In the genomic region with DNA sequence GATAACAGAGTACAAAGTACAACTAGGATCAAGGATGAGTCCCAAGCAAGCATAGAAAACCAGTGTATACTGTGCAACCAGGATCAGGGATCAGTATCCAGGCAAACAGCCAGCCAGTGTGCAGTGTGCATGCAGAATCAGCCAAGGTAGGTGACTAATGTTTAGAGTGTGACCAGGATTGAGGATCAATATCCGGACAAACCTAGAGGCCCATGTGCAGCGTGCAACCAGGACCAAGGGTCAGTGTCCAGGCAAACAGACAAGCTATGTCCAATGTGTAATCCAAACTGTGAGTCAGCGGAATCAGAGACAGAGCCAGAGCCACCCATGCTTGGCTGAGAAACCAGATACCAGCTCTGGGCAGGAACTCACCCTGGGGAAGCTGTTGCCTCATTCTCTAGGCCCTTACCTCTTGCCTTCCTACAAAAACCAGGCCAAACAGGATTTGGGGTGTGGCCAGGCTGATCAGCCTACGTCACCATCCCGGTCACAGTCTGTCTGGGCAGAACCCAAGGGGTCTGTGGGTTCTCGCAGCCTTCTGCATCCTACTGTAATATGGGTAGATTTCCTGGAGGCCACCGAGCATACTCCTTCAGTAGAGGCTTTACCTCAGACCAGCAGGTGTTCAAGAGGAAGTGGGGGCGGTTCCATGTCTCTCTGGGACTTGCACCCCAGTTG, we compare ENCODE assay signal across 8 mouse cellular contexts. TPM values are rescaled to one million over a fixed set of nuclear protein-coding genes. Genes with fewer than 3 reads are reported as not detected.
DNase-seq lines count a peak whose midpoint lies in the region; ATAC-seq and TF ChIP-seq lines count a peak whose summit lies in the region.

No protein-coding gene starts in this region.

- peak; percentile 50 for ATAC-seq in CD4-positive, CD25-positive, alpha-beta regulatory T cell, adult 4 months
- ATAC-seq in stomach, embryonic 15.5 days (ENCODE audit: insufficient read depth, low FRiP score, low read depth) = peak; percentile 48
- no peak for ATAC-seq in forebrain, embryonic 13.5 days
- ATAC-seq in erythroid progenitor cell, adult 5-6 weeks (replicated peaks; ENCODE audit: low FRiP score, poor library complexity, severe bottlenecking) = no peak; the same call in 1 of the 2 replicates

- WGBS in liver, adult 2 months = 23% methylated on average over 8 of the region's 8 CpGs
- 71% methylated on average over 8 of the region's 8 CpGs for WGBS in stomach, embryonic 15.5 days
- 90% methylated on average over 8 of the region's 8 CpGs for WGBS in forebrain, embryonic 13.5 days

- H3K27me3 ChIP-seq in liver, adult 2 months (ENCODE audit: control insufficient read depth, insufficient read depth, low read length) = no peaks in the 10 kb centered on the region
- H3K27me3 ChIP-seq in stomach, embryonic 15.5 days (replicated peaks) = no peaks in the 10 kb centered on the region
- H3K27me3 ChIP-seq in forebrain, embryonic 13.5 days = no peaks in the 10 kb centered on the region

- H3K36me3 ChIP-seq in liver, adult 2 months (ENCODE audit: control insufficient read depth, insufficient read depth, low read length) = no peaks in the 10 kb centered on the region
- H3K36me3 ChIP-seq in stomach, embryonic 15.5 days = no peaks in the 10 kb centered on the region
- no peaks in the 10 kb centered on the region for H3K36me3 ChIP-seq in forebrain, embryonic 13.5 days (ENCODE audit: poor library complexity, severe bottlenecking)

- no peak overlapping the region for H3K4me2 ChIP-seq in stomach, embryonic 15.5 days
- H3K4me2 ChIP-seq in forebrain, embryonic 13.5 days = no peak overlapping the region

- peak; percentile 45 for DNase-seq in brain, adult 2 months (ENCODE audit: low read depth, low spot score)
- peak; percentile 47 to 58 for DNase-seq in heart, postnatal 36 days
- peak; percentile 100 for DNase-seq in liver, adult 2 months (ENCODE audit: extremely low read depth, low read depth, low spot score)
- no peak for DNase-seq in layer of hippocampus, postnatal 10 days (ENCODE audit: low spot score in 2 of 2)

- peak overlapping the region; percentile 3; the same call in 1 of the 2 replicates for H3K9ac ChIP-seq in liver, adult 2 months (ENCODE audit: low read depth, low read length)
- H3K9ac ChIP-seq in stomach, embryonic 15.5 days = no peak overlapping the region
- H3K9ac ChIP-seq in forebrain, embryonic 13.5 days = no peak overlapping the region

- TF ChIP-seq POLR2A in liver, adult 2 months (IDR thresholded peaks at IDR 0.05; ENCODE audit: extremely low read depth, insufficient read depth, low read length) = no peak

- no peak for TF ChIP-seq CTCF in liver, adult 2 months (IDR thresholded peaks at IDR 0.05; ENCODE audit: low read depth, low read length)

- H3K9me3 ChIP-seq in stomach, embryonic 15.5 days = no peaks in the 10 kb centered on the region
- H3K9me3 ChIP-seq in forebrain, embryonic 13.5 days (replicated peaks) = no peaks in the 10 kb centered on the region

- H3K4me3 ChIP-seq in liver, adult 2 months (ENCODE audit: insufficient read depth, low read depth, low read length) = no peak overlapping the region
- no peak overlapping the region for H3K4me3 ChIP-seq in stomach, embryonic 15.5 days (replicated peaks)
- no peak overlapping the region for H3K4me3 ChIP-seq in forebrain, embryonic 13.5 days

- intact Hi-C loops in heart, postnatal 36 days (cut with DNase I) = loop anchor here (2.0 kb wide), 1 partner anchor 17 kb away; no protein-coding TSS in a partner anchor

- peak overlapping the region; percentile 83 for H3K27ac ChIP-seq in liver, adult 2 months (replicated peaks; ENCODE audit: insufficient read depth, low read depth, low read length)
- peak overlapping the region; percentile 68 for H3K27ac ChIP-seq in stomach, embryonic 15.5 days
- H3K27ac ChIP-seq in forebrain, embryonic 13.5 days = no peak overlapping the region

- no peaks in the 10 kb centered on the region for H3K79me2 ChIP-seq in liver, adult 2 months (ENCODE audit: control insufficient read depth, insufficient read depth, low read length)

- H3K4me1 ChIP-seq in liver, adult 2 months (ENCODE audit: control insufficient read depth, insufficient read depth, low read length) = peaks cover 12% of the 10 kb centered on the region
- peaks cover 25% of the 10 kb centered on the region; the same call in 1 of the 2 replicates for H3K4me1 ChIP-seq in stomach, embryonic 15.5 days
- peaks cover 9% of the 10 kb centered on the region for H3K4me1 ChIP-seq in forebrain, embryonic 13.5 days

RNA-seq across cellular contexts. Expression of gene Irf2bp2, which starts 20.4 kb away (rescaled TPM):
- 10 to 100 TPM; 15.5 to 22.4 TPM for polyA plus RNA-seq in CD4-positive, CD25-positive, alpha-beta regulatory T cell, adult 4 months (2017; shearing (Covaris generic))
- 10 to 100 TPM; 64.3 to 71.2 TPM for total RNA-seq in heart, postnatal 36 days (2021)
- total RNA-seq in liver, adult 2 months (2014; rRNA removed) = 26.3 and 39.2 TPM in 2 replicates
- polyA plus RNA-seq in liver, adult 2 months (2012; rRNA removed) = 20.3 and 33.8 TPM in 2 replicates
- polyA plus RNA-seq in stomach, embryonic 15.5 days (2015; fragmentation: Nextera tagmentation; extraction: Ambion mirVana) = 12.5 and 13.4 TPM in 2 replicates
- 8.1 and 8.3 TPM in 2 replicates for polyA plus RNA-seq in forebrain, embryonic 13.5 days (2015; fragmentation: Nextera tagmentation; extraction: Ambion mirVana)
- total RNA-seq in layer of hippocampus, postnatal 10 days (2021) = 10 to 100 TPM; 57.0 to 63.1 TPM
- 19.8 and 24.7 TPM in 2 replicates for total RNA-seq in erythroid progenitor cell, adult 5-6 weeks (2015; ENCODE audit: low replicate concordance)
- total RNA-seq in erythroid progenitor cell, adult 5-6 weeks (2017; ENCODE audit: low replicate concordance) = 8.8 and 18.0 TPM in 2 replicates

Comparison
In these comparisons a context has a peak if more than half of its experiments do, and no peak if none do; other contexts are left out.
1. ATAC-seq: peak in CD4-positive, CD25-positive, alpha-beta regulatory T cell, adult 4 months (single experiment) and stomach, embryonic 15.5 days (single experiment); none in forebrain, embryonic 13.5 days (single experiment) and erythroid progenitor cell, adult 5-6 weeks (single experiment).
2. DNase-seq: peak in brain, adult 2 months (single experiment), heart, postnatal 36 days (2 of 2) and liver, adult 2 months (single experiment); none in layer of hippocampus, postnatal 10 days (0 of 2).